Mouse (Mus musculus): Measurements from ENCODE around the gene Catsper4. TPM values are rescaled to one million over a fixed set of nuclear protein-coding genes. Genes with fewer than 3 reads are reported as not detected.

Gene Catsper4
- polyA plus RNA-seq, 1 experiment from 2014 or later, result not detected

GRCm38 (mm10) chr4:134246719-134247258 lies 19.6 kb upstream of the Catsper4 start, which contains the start of gene Gm30191:
Gm30191 (plus strand) TSS chr4:134246935.
- H3K27ac ChIP-seq, result no peak within 1 kb of the TSS
- peaks cover 50% of the 10 kb centered on the region for H3K4me1 ChIP-seq (replicated peaks)
- no peaks in the 10 kb centered on the region for H3K36me3 ChIP-seq
- ATAC-seq, result no peak
- peak within 1 kb of the TSS; percentile 82 for H3K9ac ChIP-seq (replicated peaks)
- peak within 1 kb of the TSS; percentile 81 for H3K4me3 ChIP-seq (replicated peaks)
- H3K27me3 ChIP-seq, result peaks cover 56% of the 10 kb centered on the region
- 75% methylated on average over 7 of the region's 7 CpGs for WGBS
- H3K9me3 ChIP-seq, result no peaks in the 10 kb centered on the region
- H3K4me2 ChIP-seq (replicated peaks), result peak within 1 kb of the TSS; percentile 98

- Histone ChIP-seq H3K27ac (no peak overlapping the region), H3K9ac (replicated peaks) (no peak overlapping the region), H3K27me3 (peaks cover 50% of the 10 kb centered on the region), H3K36me3 (no peaks in the 10 kb centered on the region), H3K4me3 (replicated peaks) (no peak overlapping the region), H3K4me2 (replicated peaks) (no peak overlapping the region), H3K4me1 (replicated peaks) (peaks cover 44% of the 10 kb centered on the region), H3K9me3 (no peaks in the 10 kb centered on the region)
- 17% methylated on average over 4 of the region's 4 CpGs for WGBS
- no peak for ATAC-seq
These were observed 19.1 kb upstream of the Catsper4 start for GRCm38 (mm10) chr4:134246256-134246655.

DNA sequence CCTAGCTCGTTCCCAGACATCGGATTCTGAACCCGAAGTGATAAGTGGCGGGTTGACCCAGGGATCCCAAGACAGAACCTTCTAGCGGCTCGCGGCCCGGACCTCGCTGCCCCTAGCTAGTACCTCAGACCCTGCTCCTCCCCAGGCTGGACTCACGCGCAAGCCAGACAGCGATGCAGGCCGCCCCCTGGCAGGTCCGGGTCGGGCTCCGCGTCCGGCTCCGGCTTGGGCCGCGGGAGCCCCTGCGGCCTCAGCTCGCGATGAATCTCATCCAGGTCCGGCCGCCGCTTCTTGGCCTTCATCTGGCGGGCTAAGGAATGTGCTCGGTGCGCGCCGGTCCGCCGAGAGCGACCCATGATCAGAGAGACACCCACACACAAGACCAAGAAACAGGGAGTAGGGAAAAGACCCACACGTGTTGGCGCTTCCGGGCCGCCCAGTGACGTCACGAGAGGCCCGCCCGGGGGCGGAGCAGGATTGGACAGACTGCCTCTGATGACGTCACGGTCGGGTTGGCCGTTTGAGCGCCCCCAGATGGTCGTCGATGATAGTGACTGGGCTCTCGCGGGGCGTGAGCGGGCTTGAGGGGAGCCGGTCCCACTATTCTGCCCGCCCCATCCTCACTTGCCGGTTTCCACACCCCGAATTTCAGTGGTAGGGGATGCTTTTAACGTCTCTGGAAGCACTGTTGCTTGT lies 18.1 kb upstream of the Catsper4 start, which contains the start of gene Zfp593:
Gene Zfp593, minus strand, starts transcription at position 445 of the 696 bp plus-strand sequence.
- peak; percentile 69 for ATAC-seq
- peaks cover 41% of the 10 kb centered on the region for H3K27me3 ChIP-seq
- peaks cover 35% of the 10 kb centered on the region for H3K4me1 ChIP-seq (replicated peaks)
- peak within 1 kb of the TSS; percentile 81 for H3K4me3 ChIP-seq (replicated peaks)
- H3K9ac ChIP-seq (replicated peaks), result peak within 1 kb of the TSS; percentile 82
- H3K27ac ChIP-seq, result no peak within 1 kb of the TSS
- H3K4me2 ChIP-seq (replicated peaks), result peak within 1 kb of the TSS; percentile 98
- under 1% methylated on average over 60 of the region's 60 CpGs for WGBS
- H3K9me3 ChIP-seq, result no peaks in the 10 kb centered on the region
- no peaks in the 10 kb centered on the region for H3K36me3 ChIP-seq

DNA sequence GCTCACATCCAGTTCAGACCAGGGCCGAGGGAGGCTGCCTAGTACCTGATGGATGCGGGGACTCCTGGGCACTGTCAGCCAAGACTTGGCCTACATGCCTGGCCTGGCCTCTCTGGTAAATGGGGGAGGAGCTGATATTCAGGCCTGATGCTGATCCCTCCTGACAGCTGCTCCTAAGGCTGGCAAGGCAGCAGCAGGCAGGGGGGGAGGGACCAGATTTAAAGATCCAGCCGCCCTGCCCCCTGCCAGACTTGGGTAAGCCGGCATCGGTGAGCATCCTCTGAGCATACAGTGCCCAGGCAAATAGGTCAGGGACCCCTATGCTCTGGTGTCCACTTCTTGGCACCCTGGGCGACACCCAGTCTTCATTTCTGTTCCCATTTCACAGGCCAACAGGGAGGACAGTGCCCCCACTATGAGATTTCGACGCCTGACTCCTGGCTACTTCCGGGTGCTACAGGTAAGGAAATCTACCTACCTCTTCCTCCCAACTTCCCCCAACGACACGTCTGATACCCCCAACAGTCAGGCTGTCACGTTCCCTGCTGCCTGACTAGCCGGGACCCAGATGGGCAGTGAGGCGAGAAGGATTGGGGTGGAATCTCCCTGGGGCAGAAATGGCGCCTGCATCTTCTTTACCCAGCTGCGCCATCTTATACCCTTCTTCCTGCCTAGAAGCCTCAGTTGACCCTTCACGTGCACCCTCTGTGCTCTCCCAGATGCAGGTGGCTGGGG lies 16.5 kb upstream of the Catsper4 start, which contains the start of gene E130218I03Rik:
Gene E130218I03Rik, plus strand, starts transcription at position 147 of the 735 bp plus-strand sequence.
- no peak for ATAC-seq
- H3K36me3 ChIP-seq, result no peaks in the 10 kb centered on the region
- H3K4me2 ChIP-seq (replicated peaks), result peak within 1 kb of the TSS; percentile 98
- H3K27ac ChIP-seq, result no peak within 1 kb of the TSS
- no peaks in the 10 kb centered on the region for H3K9me3 ChIP-seq
- peak within 1 kb of the TSS; percentile 81 for H3K4me3 ChIP-seq (replicated peaks)
- H3K9ac ChIP-seq (replicated peaks), result peak within 1 kb of the TSS; percentile 82; the same call in 1 of the 2 replicates
- peaks cover 24% of the 10 kb centered on the region for H3K4me1 ChIP-seq (replicated peaks)
- H3K27me3 ChIP-seq, result peaks cover 28% of the 10 kb centered on the region
- 95% methylated on average over 17 of the region's 17 CpGs for WGBS

- Histone ChIP-seq H3K9me3 (no peaks in the 10 kb centered on the region), H3K9ac (replicated peaks) (no peak overlapping the region), H3K27ac (no peak overlapping the region), H3K4me2 (replicated peaks) (0 out of 2 replicates have a peak overlapping the region, but pooled peaks have one; percentile 15), H3K36me3 (no peaks in the 10 kb centered on the region), H3K4me1 (replicated peaks) (peaks cover 7% of the 10 kb centered on the region), H3K27me3 (peaks cover 25% of the 10 kb centered on the region), H3K4me3 (replicated peaks) (no peak overlapping the region)
- WGBS, result 15% methylated on average over 10 of the region's 10 CpGs
- ATAC-seq, result no peak
These were observed 11.5 kb upstream of the Catsper4 start for GRCm38 (mm10) chr4:134238686-134239085.

GRCm38 (mm10) chr4:134238279-134238651 lies 11.1 kb upstream of the Catsper4 start, which contains the start of gene Cnksr1:
Cnksr1 (minus strand) TSS chr4:134238399.
- Histone ChIP-seq H3K36me3 (no peaks in the 10 kb centered on the region), H3K27ac (no peak within 1 kb of the TSS), H3K4me2 (replicated peaks) (peak within 1 kb of the TSS; percentile 15; the same call in 1 of the 2 replicates), H3K4me3 (replicated peaks) (no peak within 1 kb of the TSS), H3K4me1 (replicated peaks) (peaks cover 5% of the 10 kb centered on the region; the same call in 1 of the 2 replicates), H3K27me3 (peaks cover 25% of the 10 kb centered on the region), H3K9me3 (no peaks in the 10 kb centered on the region), H3K9ac (replicated peaks) (no peak within 1 kb of the TSS)
- ATAC-seq, result 0 out of 2 replicates have a peak, but pooled peaks have one; percentile 30
- WGBS, result 5% methylated on average over 18 of the region's 18 CpGs

DNA sequence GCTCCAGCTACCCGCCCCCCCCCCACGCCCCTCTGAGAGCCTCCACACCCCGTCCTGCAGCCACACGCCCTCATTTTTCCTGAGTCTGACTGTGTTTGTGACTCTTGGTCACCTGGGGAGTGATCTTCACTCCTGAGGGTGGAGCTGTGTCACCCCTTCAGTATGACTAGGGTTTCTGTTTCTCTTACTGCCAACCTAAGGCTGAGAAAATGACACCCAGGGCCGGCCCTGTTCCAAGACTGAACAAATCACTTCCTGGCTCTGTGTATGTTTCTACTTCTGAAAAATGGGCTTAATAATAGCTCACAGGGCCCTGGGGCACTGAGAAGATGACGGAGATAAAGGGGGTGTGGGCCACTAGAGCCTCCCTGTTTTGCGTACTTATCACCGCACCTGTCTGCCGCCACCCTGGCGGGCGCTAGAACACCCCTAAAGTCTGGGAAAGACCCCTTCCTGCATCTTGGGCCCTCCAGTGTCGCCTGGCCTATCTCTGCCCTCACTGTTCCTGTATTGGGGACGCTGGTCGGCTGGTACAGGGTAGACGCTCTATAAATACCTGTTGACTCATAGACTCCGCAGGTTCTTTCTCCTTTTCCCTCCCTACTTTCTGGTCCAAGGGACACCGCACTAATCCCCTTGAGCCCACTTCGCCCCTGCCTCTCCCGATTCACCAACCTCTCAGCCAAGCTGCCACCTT lies 10.5 kb upstream of the Catsper4 start:
- Histone ChIP-seq H3K4me1 (replicated peaks) (peaks cover 5% of the 10 kb centered on the region; the same call in 1 of the 2 replicates), H3K27ac (no peak overlapping the region), H3K36me3 (no peaks in the 10 kb centered on the region), H3K9ac (replicated peaks) (no peak overlapping the region), H3K27me3 (peaks cover 25% of the 10 kb centered on the region), H3K4me2 (replicated peaks) (no peak overlapping the region; the same call in 1 of the 2 replicates), H3K4me3 (replicated peaks) (no peak overlapping the region), H3K9me3 (no peaks in the 10 kb centered on the region)
- WGBS, result 27% methylated on average over 19 of the region's 19 CpGs
- ATAC-seq, result no peak

DNA sequence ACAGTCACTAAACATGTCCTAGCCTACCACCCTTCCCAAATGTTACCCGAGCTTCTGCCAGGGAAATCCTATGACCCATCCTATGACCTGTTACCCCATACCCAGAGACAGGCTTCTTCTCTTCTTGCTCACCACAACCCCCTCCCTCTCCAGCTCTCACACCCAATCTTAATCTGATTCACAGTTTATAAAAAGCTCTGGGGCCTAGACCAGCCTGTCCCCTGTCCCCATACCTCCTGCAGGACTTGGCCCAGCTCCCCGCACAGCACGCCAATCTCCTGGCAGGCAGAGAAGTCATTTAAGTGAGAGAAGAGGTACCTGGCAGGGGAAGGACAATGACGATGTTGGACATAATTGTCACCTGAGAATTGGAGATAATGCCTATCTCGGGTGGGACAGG lies 7.7 kb upstream of the Catsper4 start:
- no peaks in the 10 kb centered on the region for H3K9me3 ChIP-seq
- 85% methylated on average over 5 of the region's 5 CpGs for WGBS
- H3K27ac ChIP-seq, result no peak overlapping the region
- no peak overlapping the region for H3K4me3 ChIP-seq (replicated peaks)
- H3K4me2 ChIP-seq (replicated peaks), result no peak overlapping the region
- no peak for ATAC-seq
- H3K4me1 ChIP-seq (replicated peaks), result peaks cover 5% of the 10 kb centered on the region; the same call in 1 of the 2 replicates
- peaks cover 25% of the 10 kb centered on the region for H3K27me3 ChIP-seq
- no peaks in the 10 kb centered on the region for H3K36me3 ChIP-seq
- H3K9ac ChIP-seq (replicated peaks), result no peak overlapping the region

- no peaks in the 10 kb centered on the region for H3K4me1 ChIP-seq (replicated peaks)
- H3K9ac ChIP-seq (replicated peaks), result no peak overlapping the region
- H3K4me3 ChIP-seq (replicated peaks), result no peak overlapping the region
- H3K4me2 ChIP-seq (replicated peaks), result no peak overlapping the region
- 37% methylated on average over 8 of the region's 8 CpGs for WGBS
- no peaks in the 10 kb centered on the region for H3K36me3 ChIP-seq
- ATAC-seq, result no peak
- 0 out of 2 replicates have a peak, but pooled peaks cover 4% of the 10 kb centered on the region for H3K27me3 ChIP-seq
- no peak overlapping the region for H3K27ac ChIP-seq
- H3K9me3 ChIP-seq, result no peaks in the 10 kb centered on the region
These were observed 3.2 kb upstream of the Catsper4 start for GRCm38 (mm10) chr4:134230431-134230830.

- 65% methylated on average over 11 of the region's 11 CpGs for WGBS
These were observed 4.2 kb downstream of the Catsper4 start for GRCm38 (mm10) chr4:134222793-134223600.

More at GRCm38 (mm10) chr4:134222793-134223600, 4.2 kb downstream of the Catsper4 start:
- Histone ChIP-seq H3K9me3 (no peaks in the 10 kb centered on the region), H3K4me2 (replicated peaks) (no peak overlapping the region), H3K36me3 (no peaks in the 10 kb centered on the region), H3K4me1 (replicated peaks) (no peaks in the 10 kb centered on the region), H3K4me3 (replicated peaks) (no peak overlapping the region), H3K27me3 (no peaks in the 10 kb centered on the region), H3K27ac (no peak overlapping the region), H3K9ac (replicated peaks) (no peak overlapping the region)
- no peak for ATAC-seq

Measured in midbrain, embryonic 13.5 days (tissue).